Mouse (Mus musculus) liver, embryonic 12.5 days (tissue): ENCODE data around the gene Sec22b. TPM values are rescaled to one million over a fixed set of nuclear protein-coding genes. Genes with fewer than 3 reads are reported as not detected.

Experiments used
- ATAC-seq: fragments of 200-750 bp; cut with Nextera tagmentation; 2 replicates; pipeline ENCODE4 v1.8.0; 2017; ENCODE audit warnings: moderate number of reproducible peaks, mild to moderate bottlenecking, moderate library complexity
- H3K27ac ChIP-seq: fragments of 300-500 bp; sonication (generic); 2 replicates; pipeline ENCODE4 v1.5.1; 2016; ENCODE audit warnings: mild to moderate bottlenecking
- H3K27me3 ChIP-seq: fragments of 300-500 bp; sonication (generic); replicated peaks from 2 replicates; pipeline ENCODE4 v1.6.1; 2016; ENCODE audit warnings: mild to moderate bottlenecking, moderate library complexity
- H3K36me3 ChIP-seq: fragments of 300-500 bp; sonication (generic); 2 replicates; pipeline ENCODE4 v1.6.1; 2016; ENCODE audit warnings: mild to moderate bottlenecking, moderate library complexity
- H3K4me1 ChIP-seq: fragments of 300-500 bp; sonication (generic); 2 replicates; pipeline ENCODE4 v1.6.1; 2016
- H3K4me2 ChIP-seq: fragments of 300-500 bp; sonication (generic); 2 replicates; pipeline ENCODE4 v1.6.1; 2016; ENCODE audit warnings: mild to moderate bottlenecking, moderate library complexity
- H3K4me3 ChIP-seq: fragments of 300-500 bp; sonication (generic); 2 replicates; pipeline ENCODE4 v1.5.1; 2016; ENCODE audit warnings: mild to moderate bottlenecking, moderate library complexity
- H3K9ac ChIP-seq: fragments of 300-500 bp; sonication (generic); 2 replicates; pipeline ENCODE4 v1.6.1; 2016; ENCODE audit warnings: mild to moderate bottlenecking, moderate library complexity
- H3K9me3 ChIP-seq: fragments of 300-500 bp; sonication (generic); replicated peaks from 2 replicates; pipeline ENCODE4 v1.6.1; 2016; ENCODE audit warnings: mild to moderate bottlenecking, moderate library complexity
- WGBS: fragments of 180-500 bp; shearing (Covaris S2); methylation state at CpG from one replicate; pipeline ENCODE4 v1.1.7; 2016; ENCODE audit not compliant: insufficient replicate concordance; 5-methylcytosine and 5-hydroxymethylcytosine counted together
- polyA plus RNA-seq: library from polyadenylated mRNA; unstranded; fragments of >200 nt; fragmentation: Nextera tagmentation; extraction: Ambion mirVana; gene quantifications from 2 replicates; pipeline ENCODE4 v1.2.1, GENCODE M21; 2016

The Sec22b gene
- 67.1 and 69.2 TPM in 2 replicates for polyA plus RNA-seq

- H3K9me3 ChIP-seq = no peaks in the 10 kb centered on the region
- 6% methylated on average over 41 of the region's 41 CpGs for WGBS
- H3K4me1 ChIP-seq = peaks cover 27% of the 10 kb centered on the region
- H3K27ac ChIP-seq = peak within 1 kb of the TSS; percentile 34; the same call in 1 of the 2 replicates
- H3K36me3 ChIP-seq = no peaks in the 10 kb centered on the region
- peak within 1 kb of the TSS; percentile 73 for H3K4me2 ChIP-seq
- H3K4me3 ChIP-seq = peak within 1 kb of the TSS; percentile 89
- H3K27me3 ChIP-seq = no peaks in the 10 kb centered on the region
- peak; percentile 86 for ATAC-seq
- H3K9ac ChIP-seq = peak within 1 kb of the TSS; percentile 91
These were observed at the start of gene Sec22b for GRCm38 (mm10) chr3:97900516-97901490. Gene Sec22b, plus strand, starts transcription at chr3:97901190.

GRCm38 (mm10) chr3:97851803-97852202 is 49.2 kb upstream of the Sec22b start:
- no peak overlapping the region for H3K27ac ChIP-seq
- H3K4me3 ChIP-seq = no peak overlapping the region
- no peak overlapping the region for H3K9ac ChIP-seq
- H3K27me3 ChIP-seq = no peaks in the 10 kb centered on the region
- H3K4me2 ChIP-seq = no peak overlapping the region
- no peaks in the 10 kb centered on the region for H3K36me3 ChIP-seq
- H3K9me3 ChIP-seq = no peaks in the 10 kb centered on the region
- 64% methylated on average over 2 of the region's 2 CpGs for WGBS
- no peaks in the 10 kb centered on the region for H3K4me1 ChIP-seq
- ATAC-seq = no peak

- Histone ChIP-seq H3K36me3 (no peaks in the 10 kb centered on the region), H3K27me3 (no peaks in the 10 kb centered on the region), H3K4me2 (no peak overlapping the region), H3K4me3 (no peak overlapping the region), H3K4me1 (no peaks in the 10 kb centered on the region), H3K27ac (no peak overlapping the region), H3K9ac (no peak overlapping the region), H3K9me3 (no peaks in the 10 kb centered on the region)
- no peak for ATAC-seq
- WGBS = 64% methylated on average over 9 of the region's 9 CpGs
These were observed 46.2 kb upstream of the Sec22b start for GRCm38 (mm10) chr3:97854575-97855384.

GRCm38 (mm10) chr3:97859400-97859799 is 41.6 kb upstream of the Sec22b start:
- no peaks in the 10 kb centered on the region for H3K9me3 ChIP-seq
- no peaks in the 10 kb centered on the region for H3K4me1 ChIP-seq
- H3K27me3 ChIP-seq = no peaks in the 10 kb centered on the region
- no peak overlapping the region for H3K9ac ChIP-seq
- H3K27ac ChIP-seq = no peak overlapping the region
- no peaks in the 10 kb centered on the region for H3K36me3 ChIP-seq
- no peak overlapping the region for H3K4me3 ChIP-seq
- 48% methylated on average over 1 of the region's 1 CpGs for WGBS
- ATAC-seq = no peak
- H3K4me2 ChIP-seq = no peak overlapping the region

- Histone ChIP-seq H3K27me3 (peaks cover 1% of the 10 kb centered on the region; the same call in 1 of the 2 replicates), H3K27ac (no peak overlapping the region), H3K4me3 (no peak overlapping the region), H3K4me1 (no peaks in the 10 kb centered on the region), H3K4me2 (no peak overlapping the region), H3K9me3 (no peaks in the 10 kb centered on the region), H3K9ac (no peak overlapping the region), H3K36me3 (no peaks in the 10 kb centered on the region)
- 75% methylated on average over 7 of the region's 7 CpGs for whole genome bisulfite sequencing
- no peak for ATAC-seq
These were observed 40.1 kb upstream of the Sec22b start for GRCm38 (mm10) chr3:97860820-97861451.

- Histone ChIP-seq H3K36me3 (no peaks in the 10 kb centered on the region), H3K4me3 (peak overlapping the region; percentile 54), H3K4me2 (peak overlapping the region; percentile 72), H3K9me3 (no peaks in the 10 kb centered on the region), H3K4me1 (peaks cover 13% of the 10 kb centered on the region), H3K9ac (no peak overlapping the region), H3K27ac (no peak overlapping the region), H3K27me3 (peaks cover 44% of the 10 kb centered on the region)
- 58% methylated on average over 4 of the region's 4 CpGs for WGBS
- no peak for ATAC-seq
These were observed 34.3 kb upstream of the Sec22b start for GRCm38 (mm10) chr3:97866696-97867095.

- peak overlapping the region; percentile 54 for H3K4me3 ChIP-seq
- H3K4me1 ChIP-seq = peaks cover 13% of the 10 kb centered on the region
- peak overlapping the region; percentile 72 for H3K4me2 ChIP-seq
- H3K27ac ChIP-seq = no peak overlapping the region
- H3K36me3 ChIP-seq = no peaks in the 10 kb centered on the region
- H3K9me3 ChIP-seq = no peaks in the 10 kb centered on the region
- WGBS = 7% methylated on average over 28 of the region's 28 CpGs
- peaks cover 44% of the 10 kb centered on the region for H3K27me3 ChIP-seq
- H3K9ac ChIP-seq = peak overlapping the region; percentile 39
- ATAC-seq = peak; percentile 52
These were observed 33.6 kb upstream of the Sec22b start for GRCm38 (mm10) chr3:97867221-97868023.

- WGBS = 4% methylated on average over 42 of the region's 42 CpGs
- Histone ChIP-seq H3K4me2 (peak overlapping the region; percentile 72), H3K36me3 (no peaks in the 10 kb centered on the region), H3K4me3 (peak overlapping the region; percentile 54), H3K9ac (peak overlapping the region; percentile 39), H3K9me3 (no peaks in the 10 kb centered on the region), H3K27me3 (peaks cover 44% of the 10 kb centered on the region), H3K27ac (no peak overlapping the region), H3K4me1 (peaks cover 13% of the 10 kb centered on the region)
- peak; percentile 82 for ATAC-seq
These were observed 32.8 kb upstream of the Sec22b start for GRCm38 (mm10) chr3:97868024-97868689.

- Histone ChIP-seq H3K27ac (no peak overlapping the region), H3K36me3 (no peaks in the 10 kb centered on the region), H3K4me1 (peaks cover 13% of the 10 kb centered on the region), H3K4me3 (no peak overlapping the region), H3K9me3 (no peaks in the 10 kb centered on the region), H3K4me2 (no peak overlapping the region), H3K9ac (no peak overlapping the region), H3K27me3 (peaks cover 44% of the 10 kb centered on the region)
- 46% methylated on average over 5 of the region's 5 CpGs for WGBS
- ATAC-seq = no peak
These were observed 32.3 kb upstream of the Sec22b start for GRCm38 (mm10) chr3:97868733-97869132.

GRCm38 (mm10) chr3:97869730-97870129 is 31.3 kb upstream of the Sec22b start:
- peaks cover 13% of the 10 kb centered on the region for H3K4me1 ChIP-seq
- peaks cover 44% of the 10 kb centered on the region for H3K27me3 ChIP-seq
- no peaks in the 10 kb centered on the region for H3K9me3 ChIP-seq
- H3K4me3 ChIP-seq = no peak overlapping the region
- WGBS = 51% methylated on average over 4 of the region's 4 CpGs
- H3K27ac ChIP-seq = no peak overlapping the region
- H3K9ac ChIP-seq = no peak overlapping the region
- no peak for ATAC-seq
- H3K4me2 ChIP-seq = no peak overlapping the region
- no peaks in the 10 kb centered on the region for H3K36me3 ChIP-seq
